Mouse (Mus musculus): ENCODE results near the gene Togaram2. TPM values are rescaled to one million over a fixed set of nuclear protein-coding genes. Genes with fewer than 3 reads are reported as not detected.
"Not testable (repeated sequence)": the region's sequence is repeated elsewhere in the genome, so short reads cannot be mapped to it uniquely, and the experiment has no call there.

Togaram2 gene
- total and polyA plus RNA-seq, 2 experiments from 2014 or later, result 1.0 to 1.2 TPM

GRCm38 (mm10) chr17:71742935-71743334 lies 69.9 kb downstream of the Togaram2 start:
- DNase-seq (ENCODE audit: low spot score), result peak; percentile 43
- H3K27me3 ChIP-seq (ENCODE audit: insufficient read depth, low read length), result no peaks in the 10 kb centered on the region
- H3K36me3 ChIP-seq (ENCODE audit: insufficient read depth, low read length), result no peaks in the 10 kb centered on the region
- no peak overlapping the region for H3K4me3 ChIP-seq (ENCODE audit: low read length)
- H3K4me1 ChIP-seq (ENCODE audit: insufficient read depth, low read length), result peaks cover 13% of the 10 kb centered on the region; the same call in 1 of the 2 replicates
- H3K9ac ChIP-seq (replicated peaks; ENCODE audit: low read length), result no peak overlapping the region
- no peaks in the 10 kb centered on the region for H3K9me3 ChIP-seq (ENCODE audit: low read length)
- H3K4me2 ChIP-seq (ENCODE audit: low read depth, low read length), result no peak overlapping the region
- ATAC-seq, result no peak
- TF ChIP-seq CTCF (IDR thresholded peaks at IDR 0.05; ENCODE audit: low read depth), result no peak
- H3K27ac ChIP-seq, result no peak overlapping the region
- WGBS, result 19% methylated on average over 5 of the region's 5 CpGs

- 49% methylated on average over 9 of the region's 9 CpGs for WGBS
- ATAC-seq (peak; percentile 57; the same call in 1 of the 2 replicates), DNase-seq (ENCODE audit: low spot score) (peak; percentile 38)
Observed at GRCm38 (mm10) chr17:71746114-71746513, 73.1 kb downstream of the Togaram2 start.

DNA sequence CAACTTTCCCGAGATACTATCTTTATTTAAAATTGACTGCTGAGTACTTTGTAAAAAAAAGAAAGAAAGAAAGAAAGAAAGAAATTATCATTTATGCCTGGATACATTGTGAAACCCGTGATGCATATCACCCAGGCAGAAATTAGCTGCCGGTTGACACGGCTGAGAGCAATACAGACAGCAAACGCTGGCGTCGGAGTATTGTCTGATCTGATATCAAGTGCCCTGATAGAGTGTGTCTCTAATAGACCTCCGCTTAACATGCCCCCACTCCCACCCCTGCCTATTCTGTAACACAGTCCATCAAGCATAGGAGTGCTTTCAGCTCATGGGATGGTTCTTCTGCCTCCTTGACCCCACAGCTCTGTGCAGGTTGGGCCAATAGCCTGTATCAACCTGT lies 74.5 kb downstream of the Togaram2 start:
- no peak for TF ChIP-seq CTCF (IDR thresholded peaks at IDR 0.05; ENCODE audit: low read depth)
- Histone ChIP-seq H3K4me1 (ENCODE audit: insufficient read depth, low read length) (peaks cover 13% of the 10 kb centered on the region; the same call in 1 of the 2 replicates), H3K27ac (no peak overlapping the region), H3K9ac (replicated peaks; ENCODE audit: low read length) (no peak overlapping the region), H3K36me3 (ENCODE audit: insufficient read depth, low read length) (no peaks in the 10 kb centered on the region), H3K4me2 (ENCODE audit: low read depth, low read length) (no peak overlapping the region), H3K27me3 (ENCODE audit: insufficient read depth, low read length) (no peaks in the 10 kb centered on the region), H3K4me3 (ENCODE audit: low read length) (no peak overlapping the region), H3K9me3 (ENCODE audit: low read length) (no peaks in the 10 kb centered on the region)
- DNase-seq (ENCODE audit: low spot score) (no peak), ATAC-seq (no peak)
- 66% methylated on average over 8 of the region's 8 CpGs for WGBS

More at GRCm38 (mm10) chr17:71746114-71746513, 73.1 kb downstream of the Togaram2 start:
- Histone ChIP-seq H3K9ac (replicated peaks; ENCODE audit: low read length) (no peak overlapping the region), H3K4me1 (ENCODE audit: insufficient read depth, low read length) (peaks cover 13% of the 10 kb centered on the region; the same call in 1 of the 2 replicates), H3K4me3 (ENCODE audit: low read length) (no peak overlapping the region), H3K27me3 (ENCODE audit: insufficient read depth, low read length) (no peaks in the 10 kb centered on the region), H3K27ac (no peak overlapping the region), H3K4me2 (ENCODE audit: low read depth, low read length) (no peak overlapping the region), H3K36me3 (ENCODE audit: insufficient read depth, low read length) (no peaks in the 10 kb centered on the region), H3K9me3 (ENCODE audit: low read length) (no peaks in the 10 kb centered on the region)
- no peak for TF ChIP-seq CTCF (IDR thresholded peaks at IDR 0.05; ENCODE audit: low read depth)

DNA sequence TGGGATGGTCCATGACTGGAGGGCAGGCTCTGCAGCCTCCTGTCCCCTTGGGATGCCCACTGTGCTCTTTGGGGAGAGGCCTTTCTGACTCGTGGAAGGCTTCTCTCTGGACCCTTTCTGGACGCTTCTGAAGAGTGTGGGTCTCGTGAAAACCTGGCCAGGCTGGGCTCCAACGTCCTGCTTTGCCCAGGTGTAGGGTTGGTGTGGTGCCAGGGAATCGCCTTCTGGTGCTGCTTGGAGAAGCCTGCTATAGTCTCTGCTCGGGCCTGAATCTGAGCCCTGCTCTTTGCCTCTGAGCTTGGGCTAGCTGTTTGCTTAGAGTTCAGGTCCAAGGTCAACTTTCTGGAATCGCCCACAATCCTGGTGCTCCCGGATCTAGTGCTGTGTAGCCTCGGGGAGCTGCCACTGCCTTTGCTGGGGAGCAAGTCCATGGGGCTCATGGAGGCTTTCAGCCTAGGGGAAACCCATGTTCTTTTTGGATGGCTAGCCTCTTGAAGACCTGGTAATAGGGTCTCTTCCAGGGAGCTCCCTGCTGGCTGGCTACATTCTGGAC lies 76.6 kb downstream of the Togaram2 start:
- WGBS, result 80% methylated on average over 9 of the region's 9 CpGs

DNA sequence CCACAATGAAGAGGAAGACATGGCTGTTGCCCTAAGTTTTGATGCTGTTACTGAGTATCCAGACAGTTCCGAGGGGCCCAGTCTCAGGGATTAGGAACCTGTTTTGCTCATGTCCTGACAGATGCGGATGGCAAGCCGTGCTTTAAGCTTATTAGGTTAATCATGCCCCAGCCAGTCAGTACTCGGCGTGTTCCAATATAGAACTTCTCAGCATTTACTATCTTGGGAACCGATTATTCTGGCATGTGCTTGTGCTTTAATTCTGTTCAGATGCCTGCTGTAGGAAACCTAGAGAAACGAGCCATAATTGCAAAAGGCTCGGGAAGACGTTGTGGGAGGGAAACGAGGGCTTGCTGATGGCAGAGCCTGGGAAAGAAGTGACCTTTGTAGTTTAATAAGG lies 79.8 kb downstream of the Togaram2 start, which contains the start of gene Pcare:
Pcare (minus strand) TSS at position 64 of the 400 bp plus-strand sequence.
- WGBS, result 52% methylated on average over 10 of the region's 10 CpGs
- ATAC-seq (no peak), DNase-seq (ENCODE audit: low spot score) (no peak)
- Histone ChIP-seq H3K36me3 (ENCODE audit: insufficient read depth, low read length) (no peaks in the 10 kb centered on the region), H3K4me2 (ENCODE audit: low read depth, low read length) (no peak within 1 kb of the TSS), H3K9me3 (ENCODE audit: low read length) (no peaks in the 10 kb centered on the region), H3K27ac (no peak within 1 kb of the TSS), H3K4me3 (ENCODE audit: low read length) (no peak within 1 kb of the TSS), H3K4me1 (ENCODE audit: insufficient read depth, low read length) (no peaks in the 10 kb centered on the region), H3K9ac (replicated peaks; ENCODE audit: low read length) (no peak within 1 kb of the TSS), H3K27me3 (ENCODE audit: insufficient read depth, low read length) (no peaks in the 10 kb centered on the region)
- TF ChIP-seq CTCF (IDR thresholded peaks at IDR 0.05; ENCODE audit: low read depth), result no peak

More for the DNA sequence above, 76.6 kb downstream of the Togaram2 start:
- H3K4me1 ChIP-seq (ENCODE audit: insufficient read depth, low read length), result peaks cover 13% of the 10 kb centered on the region; the same call in 1 of the 2 replicates
- H3K9me3 ChIP-seq (ENCODE audit: low read length), result no peaks in the 10 kb centered on the region
- DNase-seq (ENCODE audit: low spot score), result no peak
- no peaks in the 10 kb centered on the region for H3K27me3 ChIP-seq (ENCODE audit: insufficient read depth, low read length)
- H3K36me3 ChIP-seq (ENCODE audit: insufficient read depth, low read length), result no peaks in the 10 kb centered on the region
- no peak overlapping the region for H3K27ac ChIP-seq
- no peak overlapping the region for H3K4me2 ChIP-seq (ENCODE audit: low read depth, low read length)
- no peak overlapping the region for H3K4me3 ChIP-seq (ENCODE audit: low read length)
- H3K9ac ChIP-seq (replicated peaks; ENCODE audit: low read length), result no peak overlapping the region
- no peak for ATAC-seq
- TF ChIP-seq CTCF (IDR thresholded peaks at IDR 0.05; ENCODE audit: low read depth), result no peak

- no peak for TF ChIP-seq CTCF (IDR thresholded peaks at IDR 0.05; ENCODE audit: low read depth)
- Histone ChIP-seq H3K4me1 (ENCODE audit: insufficient read depth, low read length) (no peaks in the 10 kb centered on the region), H3K9me3 (ENCODE audit: low read length) (no peaks in the 10 kb centered on the region), H3K9ac (replicated peaks; ENCODE audit: low read length) (no peak overlapping the region), H3K27ac (no peak overlapping the region), H3K27me3 (ENCODE audit: insufficient read depth, low read length) (no peaks in the 10 kb centered on the region), H3K4me3 (ENCODE audit: low read length) (no peak overlapping the region), H3K4me2 (ENCODE audit: low read depth, low read length) (no peak overlapping the region), H3K36me3 (ENCODE audit: insufficient read depth, low read length) (no peaks in the 10 kb centered on the region)
- ATAC-seq (no peak), DNase-seq (ENCODE audit: low spot score) (no peak)
- 62% methylated on average over 7 of the region's 7 CpGs for WGBS
Observed at GRCm38 (mm10) chr17:71760536-71760935, 87.5 kb downstream of the Togaram2 start.

DNA sequence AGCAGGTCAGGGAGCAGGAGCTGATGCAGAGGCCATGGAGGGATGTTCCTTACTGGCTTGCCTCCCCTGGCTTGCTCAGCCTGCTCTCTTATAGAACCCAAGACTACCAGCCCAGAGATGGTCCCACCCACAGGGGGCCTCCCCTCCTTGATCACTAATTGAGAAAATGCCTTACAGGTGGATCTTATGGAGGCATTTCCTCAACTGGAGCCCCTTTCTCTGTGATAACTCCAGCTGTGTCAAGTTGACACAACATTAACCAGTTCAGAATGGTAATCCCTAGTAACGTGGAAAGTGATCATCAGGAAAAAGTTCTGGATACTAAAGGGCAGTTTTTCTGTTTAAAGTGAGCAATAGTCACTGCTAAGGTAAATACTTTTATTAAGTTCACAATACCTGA lies 95.1 kb downstream of the Togaram2 start, which contains the start of gene Clip4:
Clip4 (plus strand) TSS at position 301 of the 400 bp plus-strand sequence.
- not testable (repeated sequence) for ATAC-seq; H3K4me1 ChIP-seq (ENCODE audit: insufficient read depth, low read length); DNase-seq (ENCODE audit: low spot score); H3K36me3 ChIP-seq (ENCODE audit: insufficient read depth, low read length); H3K9me3 ChIP-seq (ENCODE audit: low read length); H3K27ac ChIP-seq; H3K4me2 ChIP-seq (ENCODE audit: low read depth, low read length); H3K4me3 ChIP-seq (ENCODE audit: low read length); H3K9ac ChIP-seq (replicated peaks; ENCODE audit: low read length); H3K27me3 ChIP-seq (ENCODE audit: insufficient read depth, low read length)
- 90% methylated on average over 1 of the region's 1 CpGs for WGBS
